Mouse (Mus musculus): ENCODE results near the gene Kiz. TPM values are rescaled to one million over a fixed set of nuclear protein-coding genes. Genes with fewer than 3 reads are reported as not detected.

The Kiz gene
- total and polyA plus RNA-seq, 3 experiments: 1.5 to 50.0 (median 48.2) TPM

DNA sequence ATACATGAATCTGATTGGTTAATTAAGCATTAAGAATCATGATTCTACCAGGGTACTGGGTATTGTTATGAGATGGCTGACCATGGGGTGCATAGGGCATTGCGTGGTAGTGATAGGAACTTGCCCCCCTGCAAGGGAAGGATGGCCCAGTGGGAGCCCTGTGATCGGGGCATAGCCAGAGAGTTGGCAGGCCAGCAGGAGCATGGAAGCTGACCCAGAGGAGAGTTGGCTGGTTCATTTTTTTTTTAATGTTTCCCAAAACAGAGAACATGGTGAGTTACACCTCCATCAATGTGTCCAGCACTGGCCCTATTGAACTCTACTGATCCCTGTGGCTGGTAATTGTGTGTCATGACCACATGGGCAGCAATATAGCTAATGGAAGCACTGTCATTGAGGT lies 127.1 kb downstream of the Kiz start:
- DNase-seq: no peak

GRCm38 (mm10) chr2:146984831-146985230 lies 129.2 kb downstream of the Kiz start:
- peak; percentile 56 for DNase-seq

DNA sequence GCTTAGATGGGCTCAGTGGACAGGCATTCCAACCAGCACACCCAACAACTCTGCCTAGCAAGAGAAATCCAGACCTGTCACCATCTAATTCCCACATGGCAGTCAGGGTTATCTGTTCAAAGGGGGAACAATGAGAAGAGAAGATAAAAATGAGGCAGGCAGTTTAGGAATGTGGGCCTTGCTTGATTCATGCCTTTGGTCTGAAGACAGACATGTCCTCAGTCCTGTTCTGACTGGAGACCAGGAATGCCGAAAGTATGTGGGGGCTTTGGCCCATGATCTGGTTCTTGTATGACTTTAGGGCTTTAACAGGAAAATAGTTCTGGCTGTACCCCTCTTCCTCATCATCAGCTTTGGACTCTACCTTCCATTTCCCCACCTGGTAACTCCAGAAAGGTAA lies 130.1 kb downstream of the Kiz start:
- DNase-seq: peak; percentile 23

DNA sequence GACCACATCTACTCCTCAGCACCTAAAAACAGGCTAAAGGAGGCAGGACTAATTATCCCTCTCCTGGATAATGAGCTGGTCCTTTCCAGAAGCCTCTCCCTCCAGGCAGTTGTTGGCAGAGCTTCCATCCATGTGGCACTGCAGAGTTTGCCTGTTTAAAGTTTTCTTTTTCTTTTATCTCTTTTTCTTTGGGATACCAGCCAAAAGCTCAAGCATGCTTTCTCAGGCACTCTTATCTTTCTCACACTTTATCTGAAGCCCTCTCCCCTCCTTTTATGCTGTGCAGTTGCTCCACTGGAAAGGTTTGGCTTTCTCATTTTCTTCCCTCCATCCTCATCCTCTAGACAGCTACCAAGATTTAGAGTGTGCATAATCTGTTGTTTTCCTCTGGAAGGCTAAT lies 130.8 kb downstream of the Kiz start:
- no peak for DNase-seq

- DNase-seq: no peak
Observed at GRCm38 (mm10) chr2:147007265-147007664, 151.6 kb downstream of the Kiz start.

- no peak for DNase-seq
Observed at GRCm38 (mm10) chr2:147009084-147009483, 153.4 kb downstream of the Kiz start.

- DNase-seq: no peak
Observed at GRCm38 (mm10) chr2:147010141-147010540, 154.5 kb downstream of the Kiz start.

- no peak for DNase-seq
Observed at GRCm38 (mm10) chr2:147010952-147011351, 155.3 kb downstream of the Kiz start.

DNA sequence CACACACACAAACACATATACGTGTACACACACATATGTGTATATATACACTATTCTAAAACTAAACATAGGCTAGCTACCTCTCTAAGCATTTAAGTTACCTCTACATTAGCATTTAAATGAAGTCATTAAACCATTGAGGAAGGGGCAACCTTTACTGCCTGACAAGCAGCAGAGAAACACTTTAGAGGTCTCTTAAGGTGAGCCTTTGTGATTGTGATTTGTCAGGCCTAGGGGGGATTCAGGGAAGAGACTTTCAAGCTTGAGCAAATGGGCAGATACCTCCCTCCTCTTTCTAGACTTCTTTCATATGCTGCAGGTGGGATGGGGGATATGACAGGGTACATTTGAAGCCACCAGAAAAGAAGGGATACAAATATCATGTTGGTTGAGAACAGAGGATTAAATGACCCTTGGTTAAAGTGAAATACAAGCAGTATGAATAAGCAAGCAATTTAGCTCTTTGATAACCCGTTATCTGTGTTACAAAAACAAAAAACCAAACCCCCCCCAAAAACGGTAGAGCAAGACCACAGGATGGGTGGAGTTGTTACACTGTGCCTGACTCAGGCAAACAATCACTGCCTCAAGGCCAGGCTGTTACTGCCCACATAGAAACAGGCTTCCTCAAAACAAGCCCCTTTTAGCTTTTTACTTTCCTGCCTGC lies 155.9 kb downstream of the Kiz start:
- DNase-seq: peak; percentile 48

DNA sequence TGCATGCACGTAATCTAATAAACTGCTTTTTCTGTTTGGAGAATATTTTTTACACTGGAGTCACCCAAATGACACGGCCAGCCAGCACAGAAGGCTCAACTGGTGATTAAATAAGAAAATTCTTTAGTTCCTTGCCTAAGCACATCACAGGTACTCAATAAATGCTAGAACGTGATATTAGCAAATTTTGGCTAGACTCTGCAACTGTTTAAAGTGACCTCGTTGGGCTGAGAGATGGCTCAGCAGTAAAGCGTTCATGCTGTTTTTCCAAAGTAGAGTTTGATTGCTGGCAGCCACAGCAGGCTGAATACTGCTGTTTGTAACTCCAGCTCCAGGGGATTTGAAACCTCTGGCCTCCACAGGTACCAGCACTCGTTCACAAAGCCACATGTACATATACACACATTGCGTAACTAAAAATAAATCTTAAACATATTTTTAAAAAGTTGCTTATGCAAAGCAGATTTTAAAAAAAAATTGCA lies 156.5 kb downstream of the Kiz start:
- peak; percentile 10 for DNase-seq

DNA sequence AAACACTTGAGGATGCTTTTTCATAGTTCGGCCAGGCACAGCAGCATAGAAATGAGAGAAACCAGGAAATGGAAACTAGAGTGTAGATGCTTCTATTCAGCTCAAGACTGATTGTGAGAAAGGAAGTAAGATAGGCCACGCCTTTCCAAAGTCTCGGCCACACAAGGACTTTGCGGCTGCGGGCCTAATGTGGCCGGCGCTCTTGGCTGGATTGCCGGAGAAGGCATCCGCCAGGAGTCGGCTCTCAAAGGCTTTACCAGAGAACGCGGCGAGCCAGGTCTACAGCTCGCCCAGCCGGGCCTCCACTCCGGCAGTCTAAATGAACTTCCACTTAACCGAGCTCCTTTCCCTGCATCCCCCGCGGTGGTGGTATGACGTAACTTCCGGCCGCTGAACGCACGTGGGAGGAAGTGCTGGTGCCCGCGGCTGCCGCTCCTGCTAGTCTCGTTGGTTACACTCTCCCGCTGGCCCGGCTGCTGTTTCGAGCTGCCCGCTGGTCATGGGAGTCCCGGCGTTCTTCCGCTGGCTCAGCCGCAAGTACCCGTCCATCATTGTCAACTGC lies 157.0 kb downstream of the Kiz start, which contains the start of gene Xrn2:
Gene Xrn2, plus strand, starts transcription at position 374 of the 562 bp plus-strand sequence.
- DNase-seq: peak; percentile 97

DNA sequence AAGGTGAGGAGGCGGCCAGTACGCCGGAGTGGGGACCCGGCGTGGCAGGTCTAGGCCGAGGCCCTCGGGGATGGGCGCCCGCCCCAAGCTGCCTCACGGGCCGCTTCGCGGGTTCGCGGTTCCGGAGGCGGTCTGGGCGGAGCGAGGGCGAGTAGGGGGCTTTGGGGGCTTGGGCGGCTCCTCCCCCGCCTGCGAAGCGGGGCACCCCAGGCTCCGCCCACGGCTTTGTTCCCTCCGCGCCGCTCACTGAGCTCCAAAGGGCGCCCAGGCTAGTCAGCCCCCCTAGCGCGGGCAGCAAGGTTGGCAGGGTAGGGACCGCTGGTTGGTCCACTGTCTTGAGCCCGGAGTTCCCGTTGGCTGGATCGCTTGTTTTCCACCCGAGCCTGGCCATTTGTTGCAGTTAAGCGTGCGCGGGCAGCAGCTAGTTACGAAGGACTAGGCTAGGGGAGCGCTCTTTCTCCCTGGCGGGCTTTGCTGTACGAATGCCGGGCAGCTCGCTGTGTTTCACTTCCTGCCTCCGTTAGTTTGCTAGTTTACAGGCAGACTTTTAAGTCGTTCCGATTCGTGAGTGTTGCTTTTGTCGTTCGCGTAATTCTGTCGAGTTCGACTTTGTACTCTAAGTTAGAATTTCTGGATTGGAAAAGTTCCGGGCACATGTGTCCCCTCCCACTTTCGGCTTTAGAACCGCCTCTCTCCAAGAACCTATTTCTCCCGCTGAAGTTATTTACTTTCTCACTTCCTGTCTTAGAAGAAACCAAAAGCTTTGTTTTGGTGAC lies 157.7 kb downstream of the Kiz start:
- DNase-seq: no peak

GRCm38 (mm10) chr2:147014101-147014886 lies 158.6 kb downstream of the Kiz start:
- peak; percentile 11 for DNase-seq

Other genes with a start within 250 kb of the Kiz start
- 10 to 100 TPM; 50.5 to 53.9 TPM for gene Xrn2, start 157.1 kb downstream of the Kiz start, total RNA-seq (2021)
- gene Xrn2, start 157.1 kb downstream of the Kiz start, polyA plus RNA-seq (2012; rRNA removed): 6.6 and 7.8 TPM in 2 replicates
- gene Nkx2-4, start 229.6 kb downstream of the Kiz start, total RNA-seq (2021): not detected
- gene Nkx2-4, start 229.6 kb downstream of the Kiz start, polyA plus RNA-seq (2012; rRNA removed): not detected in 2 replicates